Mouse (Mus musculus): Measurements from ENCODE around the gene Atxn2.

Atxn2 gene

GRCm38 (mm10) chr5:121817551-121817950 is 106.4 kb downstream of the Atxn2 start:
- no peak for DNase-seq (ENCODE audit: low spot score)

DNA sequence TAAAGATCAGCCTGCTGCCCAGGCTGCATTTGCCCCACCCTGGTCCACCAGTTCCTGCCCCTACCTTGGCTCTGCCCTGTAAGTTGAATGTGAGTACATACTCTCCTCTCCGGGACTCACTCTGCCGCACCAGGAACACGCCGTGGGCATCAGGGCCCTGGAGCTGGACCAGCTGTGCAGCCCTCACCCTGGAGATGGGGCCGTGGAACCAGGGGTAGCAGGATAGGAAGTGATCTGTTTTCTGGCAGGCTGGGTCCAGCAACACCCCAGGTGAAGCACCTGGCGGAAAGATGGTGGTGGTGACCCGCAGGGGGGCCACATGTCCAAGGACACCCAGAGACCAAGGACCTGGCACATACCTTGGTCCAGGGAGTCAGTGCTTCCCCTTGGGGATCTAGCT is 107.3 kb downstream of the Atxn2 start:
- no peak for DNase-seq (ENCODE audit: low spot score)

- no peak for DNase-seq (ENCODE audit: low spot score)
These were observed 107.7 kb downstream of the Atxn2 start for GRCm38 (mm10) chr5:121818862-121819261.

DNA sequence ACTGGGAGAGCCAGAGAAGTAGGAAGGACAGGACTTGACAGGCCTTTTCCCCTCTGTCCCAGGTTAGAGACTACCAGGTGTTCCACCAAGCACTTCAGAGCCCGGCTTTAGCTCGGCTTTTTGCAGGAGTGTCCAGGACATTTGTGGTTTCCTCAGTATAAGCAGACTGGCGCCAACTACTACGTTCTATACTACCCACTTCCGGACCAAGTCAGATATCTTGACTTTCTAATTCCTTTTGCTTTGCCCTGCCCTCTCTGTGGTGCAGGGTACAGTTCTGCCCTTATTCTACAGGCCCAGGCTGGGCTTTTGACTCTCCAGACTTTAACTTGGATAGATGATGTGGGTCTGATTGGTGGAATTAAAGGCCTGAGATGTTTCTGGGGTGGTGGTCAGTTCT is 108.4 kb downstream of the Atxn2 start:
- DNase-seq (ENCODE audit: low spot score) = no peak

DNA sequence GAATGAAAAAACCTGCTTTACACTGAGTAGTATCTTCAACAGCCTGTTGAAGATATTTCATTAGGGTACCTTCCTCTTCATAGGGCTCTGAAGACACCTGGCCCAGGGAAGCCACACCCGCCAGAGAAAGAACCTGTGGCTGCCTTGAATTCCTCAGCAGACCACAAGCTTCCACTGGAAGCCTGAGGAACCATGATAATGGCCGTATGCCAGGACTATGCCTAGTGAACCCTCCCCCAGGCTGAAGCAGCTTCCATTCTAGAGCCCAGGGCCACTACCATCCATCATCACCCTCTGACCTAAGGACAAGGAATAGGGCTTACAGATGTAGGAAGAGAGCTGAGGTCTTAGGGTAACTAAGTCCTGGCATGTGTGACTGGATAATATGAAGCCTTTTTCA is 109.0 kb downstream of the Atxn2 start:
- DNase-seq (ENCODE audit: low spot score) = no peak

DNA sequence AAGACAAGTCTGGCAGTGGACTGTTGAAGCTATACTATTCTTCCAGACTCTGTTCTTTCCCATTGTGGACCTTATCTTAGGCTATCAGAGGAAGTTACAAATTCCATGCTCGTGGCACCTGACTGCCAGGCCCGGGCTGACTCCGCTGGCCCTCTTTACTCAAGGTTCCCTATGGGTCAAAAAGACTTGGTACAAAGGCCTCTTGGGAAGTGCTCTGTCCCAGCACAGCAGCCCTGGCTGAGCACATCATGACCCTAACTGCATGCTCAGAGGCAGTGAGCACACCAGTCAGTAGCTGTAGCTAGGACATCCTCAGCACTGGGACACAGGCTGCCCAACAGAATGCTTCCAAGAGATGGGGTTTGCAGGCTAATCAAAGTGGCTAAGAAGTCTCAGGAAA is 109.5 kb downstream of the Atxn2 start:
- DNase-seq (ENCODE audit: low spot score) = no peak

DNA sequence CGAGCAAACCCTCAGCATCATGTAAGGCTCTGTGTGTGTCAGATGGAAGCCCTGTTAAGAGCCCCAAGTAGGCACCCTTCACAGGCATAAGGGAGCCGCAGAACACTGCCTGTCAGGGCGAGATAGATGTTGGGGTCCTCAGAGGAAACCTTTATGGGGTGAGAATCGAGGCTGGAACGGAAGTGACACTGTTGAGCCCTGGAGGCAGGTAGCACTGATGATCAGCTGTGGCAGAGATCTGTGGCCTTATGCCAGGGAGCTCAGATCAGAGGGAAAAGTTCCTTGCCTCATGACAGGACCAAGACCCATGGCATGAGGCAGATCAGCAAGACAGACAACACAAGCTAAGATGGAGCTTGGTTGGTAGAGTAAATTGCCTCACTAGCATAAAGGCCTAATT is 110.0 kb downstream of the Atxn2 start:
- DNase-seq (ENCODE audit: low spot score) = no peak

DNA sequence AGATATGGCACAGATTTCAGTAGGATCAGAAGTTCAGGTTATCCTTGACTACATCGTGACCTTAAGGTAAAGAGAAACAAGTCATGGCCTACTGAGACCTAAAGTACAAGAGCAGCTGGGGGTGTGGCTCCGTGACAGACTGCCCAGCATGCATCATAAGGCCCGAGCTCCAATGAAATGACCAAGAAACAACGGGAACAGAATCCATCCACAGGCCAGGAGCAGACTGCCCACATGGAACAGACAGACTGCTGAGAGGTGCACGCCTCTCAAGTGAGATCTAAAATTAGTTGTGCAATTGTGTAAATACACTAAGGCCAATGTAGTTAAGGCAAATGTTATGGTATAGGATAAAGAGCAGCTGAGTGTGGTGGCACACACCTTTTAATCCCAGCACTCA is 110.4 kb downstream of the Atxn2 start:
- no peak for DNase-seq (ENCODE audit: low spot score)

DNA sequence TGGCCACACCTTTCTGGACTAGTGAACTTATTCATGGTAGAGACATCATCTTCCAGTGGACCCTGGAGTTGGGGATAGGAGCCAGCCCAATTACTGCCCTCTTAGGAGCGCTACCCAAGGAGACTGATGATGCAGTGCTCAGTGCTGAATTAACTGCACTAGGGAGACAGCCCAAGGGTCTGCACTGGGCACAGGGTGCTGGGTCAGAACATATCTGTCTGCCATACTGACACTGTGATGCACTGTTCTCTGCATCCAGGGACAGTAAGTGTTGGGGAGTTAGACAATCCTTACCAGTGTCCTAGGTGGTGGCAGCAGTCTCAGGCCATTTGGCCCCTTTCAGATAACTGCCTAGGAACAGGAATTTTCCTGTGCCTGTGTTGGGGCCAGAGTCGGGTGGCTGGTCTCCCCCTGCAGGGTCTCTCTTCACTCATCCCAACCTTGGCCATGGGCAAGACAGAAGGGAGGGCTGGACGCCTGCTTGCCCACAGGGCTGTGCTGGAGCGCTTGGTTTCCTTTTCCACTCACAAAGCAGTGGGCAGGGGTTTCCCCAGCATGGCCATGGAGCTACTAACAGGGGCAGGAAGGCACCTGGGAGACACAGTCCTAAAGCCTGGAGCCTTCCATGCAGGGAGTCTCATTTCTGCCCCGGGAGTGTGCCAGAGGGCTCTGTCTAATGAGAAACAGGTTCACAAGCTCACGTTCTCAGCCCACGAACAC is 111.8 kb downstream of the Atxn2 start:
- DNase-seq (ENCODE audit: low spot score) = no peak

DNA sequence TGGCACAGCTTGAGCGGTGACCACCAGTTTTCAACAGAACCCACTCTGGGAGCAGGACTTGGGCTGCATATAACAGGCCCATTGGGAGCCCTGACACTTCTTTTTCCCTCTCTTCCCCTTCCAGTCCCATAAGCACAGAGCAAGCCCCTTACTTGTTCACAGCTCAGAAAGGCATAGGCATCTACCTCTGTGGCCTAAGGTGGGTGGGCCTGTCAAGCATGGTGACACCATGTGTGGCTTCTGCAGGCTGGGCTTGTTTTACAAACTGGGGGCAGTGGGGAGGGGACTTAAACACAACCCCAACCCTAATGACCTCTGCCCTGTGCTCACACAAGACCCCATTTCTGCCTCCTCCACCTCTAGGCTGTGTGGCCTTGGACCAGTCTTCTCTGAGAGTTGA is 112.5 kb downstream of the Atxn2 start:
- no peak for DNase-seq (ENCODE audit: low spot score)

DNA sequence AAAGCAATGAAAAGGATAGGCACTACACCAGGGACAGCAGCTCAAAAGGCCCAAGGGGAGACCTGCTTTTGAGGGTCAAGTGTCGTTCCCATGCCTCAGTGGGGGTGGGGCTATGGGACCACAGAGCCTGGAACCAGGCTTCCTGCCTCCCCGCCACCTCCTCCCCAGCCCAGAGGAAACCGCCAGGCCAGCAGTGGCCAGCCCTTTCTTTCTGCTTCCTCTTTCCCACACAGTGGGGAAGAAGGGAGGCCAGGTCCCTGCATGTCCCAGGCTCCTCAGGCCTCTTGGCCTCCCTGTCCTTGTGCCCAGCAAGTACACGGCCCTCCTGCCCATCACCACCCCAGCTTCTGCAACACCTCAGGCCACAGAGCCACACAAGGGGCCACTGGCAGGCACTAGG is 113.0 kb downstream of the Atxn2 start:
- no peak for DNase-seq (ENCODE audit: low spot score)

GRCm38 (mm10) chr5:121825606-121826005 is 114.5 kb downstream of the Atxn2 start:
- no peak for DNase-seq (ENCODE audit: low spot score)

- no peak for DNase-seq (ENCODE audit: low spot score)
These were observed 116.7 kb downstream of the Atxn2 start for GRCm38 (mm10) chr5:121827876-121828275.

DNA sequence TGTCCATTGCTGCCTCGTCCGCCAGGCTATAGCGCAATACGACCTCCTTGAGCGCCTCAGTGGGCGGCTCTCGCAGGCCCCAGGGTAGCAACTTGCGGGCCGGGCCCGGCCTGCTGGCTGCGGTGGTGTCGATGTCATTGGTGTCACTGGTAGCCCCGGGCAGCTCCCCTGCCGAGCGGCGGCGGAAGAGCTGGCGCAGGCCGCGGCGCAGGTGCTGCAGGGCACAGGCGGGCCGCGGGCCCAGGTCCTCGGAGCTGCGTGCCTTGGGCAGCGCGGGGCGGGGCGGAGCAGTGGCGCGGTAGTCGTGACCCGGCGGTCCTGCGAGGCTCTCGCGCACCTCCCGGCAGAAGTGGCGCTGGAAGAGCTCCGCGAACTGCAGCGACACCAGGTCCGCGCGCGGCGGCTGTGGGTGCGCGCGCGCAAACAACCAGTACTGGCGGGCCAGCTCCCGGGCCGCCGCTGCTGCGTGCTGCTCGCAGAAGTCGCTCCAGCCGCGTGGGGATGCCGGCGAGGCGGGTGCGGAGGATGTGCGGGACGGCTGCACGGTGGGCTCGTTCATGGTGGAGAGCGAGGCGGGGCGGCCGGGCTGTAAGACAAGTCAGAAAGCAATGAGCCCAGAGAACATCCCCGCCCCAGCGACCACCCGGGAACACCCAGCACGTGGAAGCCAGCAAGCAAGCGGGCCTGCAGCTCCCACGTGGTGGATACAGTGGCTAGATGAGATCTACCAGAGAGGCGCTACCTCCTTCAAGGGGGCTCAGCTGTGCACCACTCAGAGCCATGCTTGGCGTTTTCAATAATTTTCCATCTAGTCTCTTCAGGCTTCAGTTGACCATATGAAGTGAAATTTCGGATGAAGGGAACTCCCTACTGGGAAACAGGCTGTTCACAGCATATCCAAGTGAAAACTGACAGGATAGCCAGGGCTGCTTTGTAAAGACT is 117.6 kb downstream of the Atxn2 start:
- no peak for DNase-seq (ENCODE audit: low spot score)

- DNase-seq (ENCODE audit: low spot score) = no peak
These were observed 120.0 kb downstream of the Atxn2 start for GRCm38 (mm10) chr5:121831002-121831601.

- DNase-seq (ENCODE audit: low spot score) = no peak
These were observed 121.4 kb downstream of the Atxn2 start for GRCm38 (mm10) chr5:121832376-121833155.

DNA sequence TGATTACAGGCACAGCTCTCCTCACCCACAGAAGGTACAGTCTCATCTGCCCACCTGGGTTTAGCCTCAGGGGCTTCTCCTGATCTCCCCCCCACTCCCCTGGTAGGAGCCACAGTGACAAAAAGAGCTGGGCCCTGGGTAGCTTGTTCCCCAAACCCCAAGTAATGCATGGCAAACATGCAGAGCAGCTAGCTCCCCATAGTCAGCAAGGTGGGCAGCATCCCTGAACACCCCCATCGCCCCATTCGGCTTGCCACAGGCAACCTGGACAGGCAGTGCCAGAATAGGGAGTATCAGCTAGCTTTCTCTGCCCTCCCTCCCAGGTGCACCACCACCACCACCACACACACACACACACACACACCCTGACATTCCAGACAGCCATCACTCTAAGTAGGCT is 122.0 kb downstream of the Atxn2 start:
- no peak for DNase-seq (ENCODE audit: low spot score)

- no peak for DNase-seq (ENCODE audit: low spot score)
These were observed 122.6 kb downstream of the Atxn2 start for GRCm38 (mm10) chr5:121833572-121834240.

- DNase-seq (ENCODE audit: low spot score) = no peak
These were observed 123.1 kb downstream of the Atxn2 start for GRCm38 (mm10) chr5:121834241-121834606.

DNA sequence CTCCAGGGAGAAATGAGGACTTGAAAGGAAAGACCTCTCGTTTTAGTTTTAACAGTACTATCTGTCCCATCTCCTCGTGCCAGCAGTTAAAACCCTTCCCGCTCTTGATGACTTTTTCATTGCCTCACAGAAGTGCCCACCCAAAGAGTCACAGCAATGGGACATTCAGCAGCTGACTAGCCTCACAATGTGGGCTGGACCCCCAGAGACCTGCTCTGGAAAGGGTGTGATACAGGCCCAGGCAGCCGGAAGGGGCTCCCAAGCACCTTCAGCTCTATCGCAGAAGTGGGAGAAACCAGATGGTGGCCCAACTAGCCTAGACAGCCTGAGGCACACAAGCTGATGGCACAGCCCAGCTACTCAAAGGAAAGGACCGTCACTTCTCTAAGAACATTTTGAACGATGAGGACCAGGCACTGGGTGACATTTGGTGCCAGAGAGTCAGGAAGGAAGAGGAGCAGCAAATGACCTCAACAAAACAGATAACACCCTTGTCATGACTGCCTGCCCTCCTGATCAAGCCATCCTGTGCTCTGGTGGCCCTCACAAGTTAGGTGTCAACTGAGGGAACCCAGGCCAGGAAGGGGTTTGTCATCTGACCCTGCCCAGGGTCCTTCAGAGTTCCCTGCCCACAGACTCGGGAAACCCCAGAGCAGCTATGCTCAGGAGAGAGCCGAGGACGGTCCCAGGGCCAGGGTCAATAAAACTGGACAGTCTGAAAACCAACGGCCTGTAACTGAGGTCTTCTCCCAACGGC is 124.0 kb downstream of the Atxn2 start:
- DNase-seq (ENCODE audit: low spot score) = no peak
